Mouse (Mus musculus): ENCODE results near the gene Gys1. TPM values are rescaled to one million over a fixed set of nuclear protein-coding genes. Genes with fewer than 3 reads are reported as not detected.
"Not testable (repeated sequence)": the region's sequence is repeated elsewhere in the genome, so short reads cannot be mapped to it uniquely, and the experiment has no call there.

Gene Gys1
- 39.0 and 43.5 TPM in 2 replicates for polyA plus RNA-seq (2015; fragmentation: Nextera tagmentation; extraction: Ambion mirVana)

GRCm38 (mm10) chr7:45434203-45435015 lies at the start of gene Gys1:
TSS of gene Gys1 (plus strand) at chr7:45434844.
- H3K27me3 ChIP-seq = no peaks in the 10 kb centered on the region
- H3K9ac ChIP-seq = peak within 1 kb of the TSS; percentile 90
- peak within 1 kb of the TSS; percentile 62 for H3K4me3 ChIP-seq
- peaks cover 44% of the 10 kb centered on the region for H3K4me1 ChIP-seq
- ATAC-seq (ENCODE audit: insufficient number of reproducible peaks, low FRiP score, low TSS enrichment, low read depth) = peak; percentile 97
- peak within 1 kb of the TSS; percentile 92 for H3K27ac ChIP-seq
- H3K9me3 ChIP-seq = no peaks in the 10 kb centered on the region
- H3K36me3 ChIP-seq = peaks cover 33% of the 10 kb centered on the region
- under 1% methylated on average over 45 of the region's 45 CpGs for WGBS
- H3K4me2 ChIP-seq = peak within 1 kb of the TSS; percentile 90

DNA sequence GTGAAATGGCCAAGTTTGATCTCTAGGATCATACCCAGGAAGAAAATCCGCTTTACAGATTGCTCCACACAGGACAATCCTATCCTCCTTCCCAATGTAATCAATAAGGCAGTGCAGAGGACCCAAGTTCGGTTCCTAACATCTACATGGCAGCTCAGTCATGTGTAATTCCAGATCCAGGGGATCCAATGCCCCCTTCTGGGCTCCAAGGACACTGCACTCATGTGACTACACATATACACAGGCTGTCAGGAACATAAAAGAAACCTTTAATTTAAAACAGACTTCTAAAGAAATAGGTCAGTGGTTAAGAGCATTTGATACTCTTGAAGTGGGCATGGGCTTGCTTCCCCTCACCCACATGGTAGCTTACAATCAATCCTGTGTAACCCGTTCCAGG lies 48.6 kb upstream of the Gys1 start:
- Histone ChIP-seq H3K9ac (no peak overlapping the region), H3K27ac (no peak overlapping the region), H3K4me3 (no peak overlapping the region), H3K27me3 (no peaks in the 10 kb centered on the region), H3K4me1 (no peaks in the 10 kb centered on the region), H3K4me2 (no peak overlapping the region), H3K36me3 (peaks cover 96% of the 10 kb centered on the region), H3K9me3 (no peaks in the 10 kb centered on the region)
- ATAC-seq (ENCODE audit: insufficient number of reproducible peaks, low FRiP score, low TSS enrichment, low read depth) = no peak
- WGBS = 75% methylated on average over 3 of the region's 3 CpGs

DNA sequence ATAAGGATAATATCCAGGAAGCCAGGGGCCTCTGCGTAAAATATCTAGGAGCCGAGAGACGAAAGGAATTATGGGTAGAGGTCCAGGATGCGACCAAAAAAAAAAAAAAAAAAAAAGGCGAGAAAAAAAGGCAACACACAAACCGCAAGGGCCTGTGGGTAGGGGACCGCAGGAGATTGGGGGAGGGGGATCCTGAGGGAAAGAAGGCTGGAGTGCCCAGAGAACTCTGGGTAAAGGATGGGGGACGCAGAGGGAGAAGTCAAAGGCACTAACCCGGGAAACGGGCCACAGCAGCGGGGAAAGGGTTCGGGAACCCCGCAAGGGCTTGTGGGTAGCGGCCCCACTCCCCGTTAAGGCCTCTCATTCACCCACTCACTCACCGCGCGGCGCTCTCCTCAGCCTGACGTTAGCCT lies 39.5 kb upstream of the Gys1 start:
- H3K4me1 ChIP-seq = peaks cover 20% of the 10 kb centered on the region
- H3K27ac ChIP-seq = peak overlapping the region; percentile 99
- H3K4me2 ChIP-seq = peak overlapping the region; percentile 78
- ATAC-seq (ENCODE audit: insufficient number of reproducible peaks, low FRiP score, low TSS enrichment, low read depth) = peak; percentile 73
- no peaks in the 10 kb centered on the region for H3K9me3 ChIP-seq
- H3K4me3 ChIP-seq = peak overlapping the region; percentile 76
- H3K27me3 ChIP-seq = no peaks in the 10 kb centered on the region
- peaks cover 26% of the 10 kb centered on the region for H3K36me3 ChIP-seq
- H3K9ac ChIP-seq = peak overlapping the region; percentile 74
- WGBS = 0% methylated on average over 19 of the region's 20 CpGs

- H3K4me2 ChIP-seq = peak within 1 kb of the TSS; percentile 78
- no peaks in the 10 kb centered on the region for H3K27me3 ChIP-seq
- H3K9me3 ChIP-seq = no peaks in the 10 kb centered on the region
- peak within 1 kb of the TSS; percentile 74 for H3K9ac ChIP-seq
- H3K4me3 ChIP-seq = peak within 1 kb of the TSS; percentile 76
- ATAC-seq (ENCODE audit: insufficient number of reproducible peaks, low FRiP score, low TSS enrichment, low read depth) = peak; percentile 97
- peaks cover 19% of the 10 kb centered on the region for H3K36me3 ChIP-seq
- H3K27ac ChIP-seq = peak within 1 kb of the TSS; percentile 99
- H3K4me1 ChIP-seq = peaks cover 20% of the 10 kb centered on the region
- under 1% methylated on average over 60 of the region's 60 CpGs for WGBS
Observed at GRCm38 (mm10) chr7:45395578-45396336, 38.9 kb upstream of the Gys1 start, which contains the start of gene Snrnp70. TSS of gene Snrnp70 (minus strand) at chr7:45395742.

- Histone ChIP-seq H3K4me1 (peaks cover 20% of the 10 kb centered on the region), H3K4me3 (peak overlapping the region; percentile 76), H3K4me2 (peak overlapping the region; percentile 59), H3K36me3 (peaks cover 15% of the 10 kb centered on the region), H3K27ac (peak overlapping the region; percentile 87)
- 5% methylated on average over 3 of the region's 3 CpGs for WGBS
- not testable (repeated sequence) for H3K27me3 ChIP-seq, H3K9me3 ChIP-seq, H3K9ac ChIP-seq
- ATAC-seq (ENCODE audit: insufficient number of reproducible peaks, low FRiP score, low TSS enrichment, low read depth) = 0 out of 2 replicates have a peak, but pooled peaks have one; percentile 13
Observed at GRCm38 (mm10) chr7:45396337-45396775, 38.3 kb upstream of the Gys1 start.

GRCm38 (mm10) chr7:45396787-45397186 lies 37.9 kb upstream of the Gys1 start:
- WGBS = 88% methylated on average over 2 of the region's 2 CpGs
- Histone ChIP-seq H3K9me3 (no peaks in the 10 kb centered on the region), H3K27ac (no peak overlapping the region), H3K27me3 (no peaks in the 10 kb centered on the region), H3K4me2 (no peak overlapping the region), H3K36me3 (peaks cover 11% of the 10 kb centered on the region), H3K4me3 (no peak overlapping the region), H3K9ac (no peak overlapping the region), H3K4me1 (peaks cover 20% of the 10 kb centered on the region)
- no peak for ATAC-seq (ENCODE audit: insufficient number of reproducible peaks, low FRiP score, low TSS enrichment, low read depth)

GRCm38 (mm10) chr7:45401521-45402085 lies 33.0 kb upstream of the Gys1 start:
- no peaks in the 10 kb centered on the region for H3K9me3 ChIP-seq
- peaks cover 18% of the 10 kb centered on the region for H3K27me3 ChIP-seq
- H3K36me3 ChIP-seq = no peaks in the 10 kb centered on the region
- H3K27ac ChIP-seq = no peak overlapping the region
- no peak for ATAC-seq (ENCODE audit: insufficient number of reproducible peaks, low FRiP score, low TSS enrichment, low read depth)
- H3K4me3 ChIP-seq = no peak overlapping the region
- no peak overlapping the region for H3K9ac ChIP-seq
- no peak overlapping the region for H3K4me2 ChIP-seq
- peaks cover 14% of the 10 kb centered on the region for H3K4me1 ChIP-seq
- WGBS = 61% methylated on average over 10 of the region's 10 CpGs

GRCm38 (mm10) chr7:45403532-45404261 lies 30.9 kb upstream of the Gys1 start:
- Histone ChIP-seq H3K9ac (no peak overlapping the region), H3K4me3 (no peak overlapping the region), H3K4me1 (peaks cover 17% of the 10 kb centered on the region), H3K36me3 (no peaks in the 10 kb centered on the region), H3K27me3 (peaks cover 39% of the 10 kb centered on the region), H3K9me3 (no peaks in the 10 kb centered on the region), H3K4me2 (no peak overlapping the region), H3K27ac (no peak overlapping the region)
- 43% methylated on average over 6 of the region's 6 CpGs for WGBS
- no peak for ATAC-seq (ENCODE audit: insufficient number of reproducible peaks, low FRiP score, low TSS enrichment, low read depth)

- Histone ChIP-seq H3K36me3 (no peaks in the 10 kb centered on the region), H3K4me3 (peak within 1 kb of the TSS; percentile 44), H3K4me2 (peak within 1 kb of the TSS; percentile 74), H3K9ac (peak within 1 kb of the TSS; percentile 20; the same call in 1 of the 2 replicates), H3K27me3 (peaks cover 56% of the 10 kb centered on the region), H3K9me3 (no peaks in the 10 kb centered on the region), H3K27ac (no peak within 1 kb of the TSS), H3K4me1 (peaks cover 17% of the 10 kb centered on the region)
- ATAC-seq (ENCODE audit: insufficient number of reproducible peaks, low FRiP score, low TSS enrichment, low read depth) = no peak
- WGBS = 11% methylated on average over 28 of the region's 28 CpGs
Observed at GRCm38 (mm10) chr7:45405091-45406075, 29.3 kb upstream of the Gys1 start, which contains the start of gene Kcna7. TSS of gene Kcna7 (plus strand) at chr7:45405653.

Measured in limb, embryonic 15.5 days (tissue).